Mouse (Mus musculus) lung, postnatal 0 days (tissue): ENCODE data around the gene Icam2. TPM values are rescaled to one million over a fixed set of nuclear protein-coding genes. Genes with fewer than 3 reads are reported as not detected.

Experiments
- ATAC-seq: fragments of 200-750 bp; cut with Nextera tagmentation; 2 replicates; pipeline ENCODE4 v1.8.0; 2017; ENCODE audit warnings: moderate library complexity
- DNase-seq: peaks from one replicate; pipeline ENCODE4 v3.0.0-alpha.2; 2016; ENCODE audit warnings: low spot score
- H3K27ac ChIP-seq: fragments of 300-500 bp; sonication (generic); 2 replicates; pipeline ENCODE4 v1.5.1; 2014; ENCODE audit warnings: antibody characterized with exemption, mild to moderate bottlenecking, low read length, mixed read lengths
- H3K27me3 ChIP-seq: fragments of 300-500 bp; sonication (generic); replicated peaks from 2 replicates; pipeline ENCODE4 v1.6.1; 2014; ENCODE audit warnings: low read length, mixed read lengths; ENCODE audit not compliant: insufficient read depth
- H3K36me3 ChIP-seq: fragments of 300-500 bp; sonication (generic); 2 replicates; pipeline ENCODE4 v1.6.1; 2014; ENCODE audit warnings: low read length, mixed read lengths; ENCODE audit not compliant: insufficient read depth
- H3K4me1 ChIP-seq: fragments of 300-500 bp; sonication (generic); 2 replicates; pipeline ENCODE4 v1.6.1; 2014; ENCODE audit warnings: antibody characterized with exemption, low read depth, low read length, mixed read lengths; ENCODE audit not compliant: insufficient read depth
- H3K4me2 ChIP-seq: fragments of 300-500 bp; sonication (generic); replicated peaks from 2 replicates; pipeline ENCODE4 v1.6.1; 2014; ENCODE audit warnings: low read depth, mild to moderate bottlenecking, low read length, moderate library complexity, mixed read lengths
- H3K4me3 ChIP-seq: fragments of 300-500 bp; sonication (generic); 2 replicates; pipeline ENCODE4 v1.5.1; 2014; ENCODE audit warnings: low read depth, low read length
- H3K9ac ChIP-seq: fragments of 300-500 bp; sonication (generic); replicated peaks from 2 replicates; pipeline ENCODE4 v1.6.1; 2014; ENCODE audit warnings: low read depth, mild to moderate bottlenecking
- H3K9me3 ChIP-seq: fragments of 300-500 bp; sonication (generic); 2 replicates; pipeline ENCODE4 v1.6.1; 2016; ENCODE audit warnings: low read length, mixed read lengths
- CTCF ChIP-seq: IDR thresholded peaks from 2 replicates; pipeline ENCODE4 v1.5.1; 2016; ENCODE audit warnings: antibody characterized with exemption, mild to moderate bottlenecking
- EP300 ChIP-seq: IDR thresholded peaks from 2 replicates; pipeline ENCODE4 v1.6.1; 2016; ENCODE audit warnings: antibody characterized with exemption, mild to moderate bottlenecking, control low read depth
- WGBS: fragments of 180-500 bp; shearing (Covaris S2); extraction: QIAGEN DNeasy Blood & Tissue Kit; methylation state at CpG from one replicate; pipeline ENCODE4 v1.1.7; 2014; 5-methylcytosine and 5-hydroxymethylcytosine counted together
- polyA plus RNA-seq: library from polyadenylated mRNA; unstranded; fragments of >200 nt; fragmentation: Nextera tagmentation; extraction: Ambion mirVana; gene quantifications from 2 replicates; pipeline ENCODE4 v1.2.1, GENCODE M21; 2015

The Icam2 gene
- polyA plus RNA-seq, 1 experiment from 2014 or later = 329 TPM

DNA sequence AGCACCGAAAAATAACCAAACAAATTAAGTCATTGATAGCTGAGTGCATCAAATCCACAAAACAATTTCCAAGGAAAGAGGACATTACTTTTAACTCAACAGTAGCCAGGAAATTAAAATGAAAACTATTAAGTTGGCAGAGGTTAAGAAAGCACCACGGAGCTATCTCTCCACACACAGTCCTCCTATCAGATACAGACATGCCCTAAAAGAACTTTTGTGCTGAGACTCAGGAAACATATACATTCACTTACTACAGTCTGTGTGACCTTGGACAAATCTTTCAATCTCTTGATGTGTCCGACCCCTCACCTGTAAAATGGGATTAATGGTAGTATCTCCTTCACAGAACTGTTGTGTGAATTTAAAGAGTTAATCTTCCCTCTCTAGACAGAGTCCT lies 1.5 kb downstream of the Icam2 start:
- Histone ChIP-seq H3K36me3 (no peaks in the 10 kb centered on the region), H3K9me3 (no peaks in the 10 kb centered on the region), H3K27ac (no peak overlapping the region), H3K4me1 (no peaks in the 10 kb centered on the region), H3K9ac (no peak overlapping the region), H3K4me2 (no peak overlapping the region), H3K27me3 (no peaks in the 10 kb centered on the region), H3K4me3 (no peak overlapping the region)
- ATAC-seq = no peak
- WGBS = 85% methylated on average over 3 of the region's 3 CpGs
- DNase-seq = no peak
- TF ChIP-seq CTCF (no peak), EP300 (no peak)

DNA sequence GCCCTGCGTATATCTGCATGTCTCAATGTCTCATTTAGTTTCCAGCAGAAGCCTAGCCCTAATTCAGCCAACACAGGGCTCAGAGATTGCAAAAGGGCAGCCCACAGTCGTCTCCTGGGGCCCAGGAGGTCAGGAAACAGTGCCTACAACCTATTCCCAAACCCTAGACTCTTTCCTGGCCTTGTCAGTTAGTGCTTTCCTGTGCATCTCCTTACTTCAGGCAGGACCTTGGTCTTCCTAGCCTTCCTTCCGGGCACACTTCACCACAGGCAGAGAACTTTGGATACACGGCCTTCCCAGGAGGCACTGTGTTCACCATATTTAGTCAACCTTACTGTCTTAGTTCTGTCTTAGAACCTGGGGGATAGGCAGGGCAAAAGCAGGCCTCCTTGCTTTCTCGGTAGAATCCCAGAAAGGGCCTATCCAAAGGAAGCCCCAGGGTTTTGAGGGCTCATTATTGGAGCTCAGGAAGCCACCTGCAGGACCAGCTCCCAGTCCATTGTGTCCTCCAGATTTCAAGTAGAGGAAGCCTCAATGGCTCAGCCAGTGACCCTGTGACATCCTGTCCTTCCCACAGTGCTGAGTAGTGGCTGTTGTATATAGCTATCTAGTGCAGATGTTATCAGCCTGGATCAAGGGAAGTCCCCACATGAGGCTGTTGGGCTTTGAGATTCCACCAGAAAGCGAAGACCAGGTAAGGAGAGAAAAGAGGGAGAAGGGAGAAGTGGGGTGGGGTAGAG lies 4.7 kb downstream of the Icam2 start:
- no peaks in the 10 kb centered on the region for H3K4me1 ChIP-seq
- DNase-seq = peak; percentile 39
- H3K4me2 ChIP-seq = no peak overlapping the region
- peak overlapping the region; percentile 91 for H3K27ac ChIP-seq
- H3K9ac ChIP-seq = 0 out of 2 replicates have a peak overlapping the region, but pooled peaks have one; percentile 3
- H3K36me3 ChIP-seq = no peaks in the 10 kb centered on the region
- no peaks in the 10 kb centered on the region for H3K27me3 ChIP-seq
- 60% methylated on average over 6 of the region's 6 CpGs for WGBS
- H3K4me3 ChIP-seq = no peak overlapping the region
- H3K9me3 ChIP-seq = no peaks in the 10 kb centered on the region
- peak; percentile 48 for ATAC-seq
- TF ChIP-seq EP300 (no peak), CTCF (no peak)

DNA sequence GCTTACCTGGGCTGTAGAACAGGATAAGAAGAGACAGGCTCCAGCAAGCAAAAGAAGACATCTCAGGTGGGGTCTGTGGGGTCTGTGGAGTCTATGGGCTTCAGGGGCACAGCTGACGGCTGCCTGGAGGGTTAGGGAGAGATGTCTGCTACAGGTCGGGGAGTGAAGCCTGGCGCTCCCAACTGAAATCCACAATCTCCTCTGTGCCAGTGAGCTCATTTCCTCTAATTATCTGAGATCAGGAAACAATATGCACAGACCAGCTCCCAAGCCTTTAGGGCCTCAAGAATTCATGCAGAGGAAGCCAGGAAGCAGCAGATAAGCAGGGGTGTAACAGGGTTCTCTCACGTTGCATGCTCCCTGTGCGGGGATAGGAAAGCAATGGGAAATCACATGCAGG lies 5.5 kb downstream of the Icam2 start:
- Histone ChIP-seq H3K27ac (peak overlapping the region; percentile 91), H3K27me3 (no peaks in the 10 kb centered on the region), H3K4me2 (peak overlapping the region; percentile 48), H3K4me1 (no peaks in the 10 kb centered on the region), H3K36me3 (no peaks in the 10 kb centered on the region), H3K9ac (peak overlapping the region; percentile 36), H3K4me3 (peak overlapping the region; percentile 37), H3K9me3 (no peaks in the 10 kb centered on the region)
- DNase-seq = peak; percentile 68
- WGBS = 58% methylated on average over 5 of the region's 5 CpGs
- TF ChIP-seq CTCF (no peak), EP300 (peak; percentile 90)
- peak; percentile 90 for ATAC-seq

DNA sequence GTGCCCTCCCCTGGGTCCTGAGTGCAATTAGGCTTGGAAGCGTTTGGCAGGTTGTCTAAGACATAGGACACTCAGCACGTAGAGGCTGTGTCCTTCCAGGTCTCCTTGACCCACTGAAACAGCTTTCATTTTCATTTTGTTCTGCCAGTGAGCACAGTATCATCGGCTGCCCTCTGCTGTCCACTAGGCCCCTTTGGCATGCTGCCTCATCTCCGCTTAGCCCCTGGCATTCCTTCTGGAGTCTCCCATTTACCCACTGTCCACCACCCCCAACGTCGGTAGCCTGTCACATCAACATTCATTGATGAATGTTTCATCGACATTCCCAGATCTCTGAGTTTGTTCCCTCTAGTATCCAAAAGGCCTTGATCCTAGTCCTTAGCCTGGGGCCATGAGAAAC lies 6.0 kb downstream of the Icam2 start:
- peak; percentile 59 for DNase-seq
- no peak for TF ChIP-seq EP300
- TF ChIP-seq CTCF = peak; percentile 53
- peak overlapping the region; percentile 36 for H3K9ac ChIP-seq
- 54% methylated on average over 7 of the region's 7 CpGs for WGBS
- H3K4me2 ChIP-seq = peak overlapping the region; percentile 48
- no peaks in the 10 kb centered on the region for H3K9me3 ChIP-seq
- ATAC-seq = peak; percentile 50
- no peaks in the 10 kb centered on the region for H3K27me3 ChIP-seq
- no peaks in the 10 kb centered on the region for H3K4me1 ChIP-seq
- peak overlapping the region; percentile 91 for H3K27ac ChIP-seq
- no peaks in the 10 kb centered on the region; the same call in 1 of the 2 replicates for H3K36me3 ChIP-seq
- H3K4me3 ChIP-seq = peak overlapping the region; percentile 37

DNA sequence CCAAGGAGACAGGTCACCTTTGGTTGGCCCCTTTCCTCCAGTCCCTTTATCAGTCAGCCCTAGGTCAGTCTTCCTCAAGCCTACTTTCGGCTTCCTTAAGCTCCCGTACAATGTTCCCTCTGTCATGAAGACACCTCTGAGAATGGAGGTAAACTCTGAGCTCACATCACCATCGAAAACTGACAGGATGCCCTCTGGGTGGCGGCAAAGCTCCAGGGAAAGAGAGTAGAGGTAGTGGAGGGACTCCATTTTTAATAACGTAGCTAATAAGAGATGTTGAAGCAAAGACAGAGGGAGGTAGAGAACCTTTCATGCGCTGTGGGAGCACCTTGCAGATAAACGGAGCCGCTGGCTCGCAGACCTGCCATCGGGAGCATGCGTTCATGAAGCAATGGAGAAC lies 6.9 kb downstream of the Icam2 start:
- ATAC-seq (no peak), DNase-seq (no peak)
- Histone ChIP-seq H3K27ac (no peak overlapping the region), H3K9ac (no peak overlapping the region), H3K27me3 (no peaks in the 10 kb centered on the region), H3K4me3 (peak overlapping the region; percentile 37), H3K9me3 (no peaks in the 10 kb centered on the region), H3K4me2 (peak overlapping the region; percentile 48), H3K36me3 (no peaks in the 10 kb centered on the region; the same call in 1 of the 2 replicates), H3K4me1 (no peaks in the 10 kb centered on the region)
- TF ChIP-seq EP300 (no peak), CTCF (peak; percentile 63)
- 70% methylated on average over 11 of the region's 11 CpGs for WGBS

DNA sequence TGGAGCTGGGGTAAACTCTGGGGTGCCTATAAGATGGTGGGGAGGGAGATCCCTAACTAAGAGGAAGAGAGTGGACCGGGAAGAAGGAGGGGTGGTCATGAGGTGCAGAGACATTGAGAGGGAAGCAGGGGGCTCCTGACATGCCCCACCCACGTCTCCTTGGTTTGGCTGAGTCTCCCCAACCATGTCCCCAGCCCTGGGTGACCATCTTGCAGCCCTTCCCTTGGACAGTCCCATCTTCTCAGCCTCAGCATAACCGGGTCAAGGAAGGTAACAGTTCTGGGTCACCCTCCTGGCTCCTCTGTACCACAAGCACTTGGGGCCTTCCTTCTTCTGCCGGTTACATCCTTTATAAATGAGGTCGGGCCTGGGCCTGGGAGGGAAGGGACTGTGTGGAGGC lies 12.9 kb downstream of the Icam2 start:
- H3K4me3 ChIP-seq = no peak overlapping the region
- no peak overlapping the region for H3K27ac ChIP-seq
- no peak for TF ChIP-seq EP300
- no peak; the same call in 1 of the 2 replicates for ATAC-seq
- no peak for DNase-seq
- WGBS = 62% methylated on average over 5 of the region's 5 CpGs
- no peak overlapping the region for H3K9ac ChIP-seq
- H3K4me1 ChIP-seq = 0 out of 2 replicates have a peak, but pooled peaks cover 3% of the 10 kb centered on the region
- no peaks in the 10 kb centered on the region; the same call in 1 of the 2 replicates for H3K36me3 ChIP-seq
- H3K9me3 ChIP-seq = no peaks in the 10 kb centered on the region
- H3K27me3 ChIP-seq = no peaks in the 10 kb centered on the region
- H3K4me2 ChIP-seq = no peak overlapping the region
